Mouse (Mus musculus): ENCODE data around the gene Nedd4.

DNA sequence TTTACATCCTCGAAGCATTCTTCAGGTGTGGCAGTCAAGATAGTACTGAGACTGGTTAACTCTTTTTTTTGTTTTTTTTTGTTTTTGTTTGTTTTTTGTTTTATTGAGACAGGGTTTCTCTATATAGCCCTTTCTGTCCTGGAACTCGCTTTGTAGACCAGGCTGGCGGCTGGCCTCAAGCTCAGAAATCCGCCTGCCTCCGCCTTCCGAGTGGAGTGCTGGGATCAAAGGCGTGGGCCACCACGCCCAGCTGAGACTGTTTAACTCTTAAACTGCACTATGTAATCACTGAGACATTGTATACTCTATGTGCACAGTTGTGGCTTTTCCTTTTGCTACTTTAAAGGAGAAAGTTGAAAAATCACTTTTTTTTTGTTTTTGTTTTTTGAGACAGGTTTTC lies 39.3 kb downstream of the Nedd4 start:
- TF ChIP-seq POLR2A (IDR thresholded peaks at IDR 0.05; ENCODE audit: borderline replicate concordance, low read depth, low read length) = no peak
- TF ChIP-seq CTCF (IDR thresholded peaks at IDR 0.05; ENCODE audit: low read depth, low read length) = no peak

All from bone marrow macrophage, adult 2 months (primary cell).